Mouse (Mus musculus): Measurements from ENCODE around the gene Ncf1.

DNA sequence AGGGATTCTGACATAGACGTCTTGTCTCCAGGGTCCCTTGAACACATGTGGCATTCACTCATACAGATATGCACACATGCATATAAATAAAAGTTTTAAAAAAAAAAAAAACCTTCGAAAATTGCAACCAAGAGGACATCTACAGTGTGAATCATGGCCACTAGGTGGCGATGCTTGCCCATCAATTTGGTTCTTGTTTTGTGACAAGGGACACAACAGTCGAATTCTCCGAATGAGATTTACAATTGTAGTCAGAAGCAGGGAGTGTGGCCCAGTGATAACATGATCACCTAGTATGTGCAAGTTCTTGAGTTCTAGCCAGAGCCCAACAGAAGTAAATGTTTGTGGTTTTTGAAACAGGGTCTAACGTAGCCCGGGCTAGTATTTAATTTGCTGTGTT, 49.6 kb downstream of the Ncf1 start:
- TF ChIP-seq CTCF (IDR thresholded peaks at IDR 0.05; ENCODE audit: extremely low read depth, insufficient read depth, low read length) (peak; percentile 85), POLR2A (IDR thresholded peaks at IDR 0.05; ENCODE audit: extremely low read depth, insufficient read depth, low read length) (no peak)
